Mouse (Mus musculus) common myeloid progenitor, adult 5-6 weeks (primary cell): ENCODE measurements at regions not wholly inside any gene's neighbourhood (a gene's known extent, or its start where the extent isn't known, plus 50 kb on each side); places are given as distances from the start of the nearest gene placed in this dataset.
A peak's percentile ranks its signal among the peaks of the same experiment; 100 is the strongest.

ENCODE experiments used
- ATAC-seq: replicated peaks from 2 replicates; pipeline ENCODE4 v1.8.0; 2016; ENCODE audit warnings: low read depth, mild to moderate bottlenecking, moderate TSS enrichment, inconsistent platforms; ENCODE audit not compliant: poor library complexity, severe bottlenecking

DNA sequence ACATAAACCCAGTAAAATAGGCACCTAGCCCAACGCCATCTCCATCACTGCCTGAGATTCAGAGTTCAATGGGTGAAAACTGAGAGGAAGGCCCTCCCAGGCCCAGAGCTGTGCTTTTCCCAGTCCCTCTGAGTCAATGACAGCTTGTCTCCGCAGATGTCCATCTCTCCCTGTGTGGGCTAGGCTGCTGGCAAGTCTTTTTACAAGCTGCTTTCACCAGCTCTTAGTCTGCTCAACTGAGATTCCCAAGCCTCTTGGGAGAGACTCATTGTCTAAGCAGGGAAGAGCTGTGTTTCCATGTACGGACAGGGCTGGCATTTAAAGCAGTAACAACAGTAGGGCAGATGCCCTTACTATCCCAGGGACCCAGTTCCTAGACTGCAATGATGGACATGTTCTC, 585.5 kb upstream of the Gm19410 start:
- ATAC-seq: no peak

DNA sequence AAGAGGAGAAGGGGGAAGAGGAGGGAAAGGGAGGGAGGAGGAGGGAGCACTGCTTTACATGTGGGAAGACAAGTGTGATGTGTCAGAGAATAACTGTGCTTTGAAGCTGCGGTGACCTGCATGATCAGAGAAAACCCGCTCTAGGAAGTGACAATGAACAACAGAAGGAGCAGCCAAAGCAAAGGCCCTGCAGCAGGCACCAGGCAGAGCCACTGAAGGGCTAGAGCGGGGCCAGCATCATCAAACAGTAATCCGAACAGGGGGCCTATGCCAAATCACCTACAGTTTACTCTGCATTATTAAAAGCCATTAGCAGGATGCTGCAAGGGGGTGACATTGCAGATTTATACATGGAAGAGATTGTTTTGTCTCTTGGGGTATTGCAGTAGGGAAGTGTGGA, 583.4 kb upstream of the Gm19410 start:
- no peak for ATAC-seq

DNA sequence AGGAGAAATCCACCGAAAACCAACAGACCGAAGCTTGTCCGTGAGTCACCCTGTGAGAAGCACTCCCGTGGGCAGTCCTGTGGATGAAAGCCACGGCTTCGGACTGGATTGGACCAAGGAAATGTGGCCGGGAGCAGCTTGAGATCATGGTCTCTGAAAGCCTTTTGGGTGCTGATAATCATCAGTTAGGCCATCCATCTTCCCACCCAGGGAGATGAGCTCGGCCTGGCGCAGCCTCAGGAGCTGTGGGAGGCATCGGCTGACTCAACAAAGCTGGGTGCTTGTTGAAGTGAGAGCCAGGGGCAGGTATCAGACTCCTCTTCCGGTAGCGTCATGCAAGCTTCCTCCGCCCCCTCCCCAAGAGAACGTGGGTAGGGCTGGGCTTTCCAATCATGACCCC, 582.2 kb upstream of the Gm19410 start:
- ATAC-seq: no peak

DNA sequence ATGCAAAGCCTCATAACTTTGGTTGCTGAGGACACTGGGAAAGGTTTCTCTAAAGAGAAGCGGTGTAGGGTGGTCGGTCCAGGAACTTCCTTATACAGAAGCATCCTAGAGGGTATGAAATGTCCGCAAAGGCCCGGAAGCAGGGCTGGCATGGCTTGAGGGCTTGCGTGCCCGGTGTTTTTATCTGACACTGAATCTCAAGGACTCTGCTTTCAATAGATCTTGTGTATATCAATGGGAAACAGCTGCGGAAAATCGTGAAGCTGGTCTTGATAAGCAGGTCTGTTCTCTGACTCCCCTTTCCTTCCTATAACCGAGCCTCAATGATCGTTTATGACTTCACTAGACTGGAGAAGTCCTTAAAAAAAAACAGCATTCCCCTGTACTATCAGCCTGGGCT, 580.4 kb upstream of the Gm19410 start:
- ATAC-seq: peak; percentile 72

DNA sequence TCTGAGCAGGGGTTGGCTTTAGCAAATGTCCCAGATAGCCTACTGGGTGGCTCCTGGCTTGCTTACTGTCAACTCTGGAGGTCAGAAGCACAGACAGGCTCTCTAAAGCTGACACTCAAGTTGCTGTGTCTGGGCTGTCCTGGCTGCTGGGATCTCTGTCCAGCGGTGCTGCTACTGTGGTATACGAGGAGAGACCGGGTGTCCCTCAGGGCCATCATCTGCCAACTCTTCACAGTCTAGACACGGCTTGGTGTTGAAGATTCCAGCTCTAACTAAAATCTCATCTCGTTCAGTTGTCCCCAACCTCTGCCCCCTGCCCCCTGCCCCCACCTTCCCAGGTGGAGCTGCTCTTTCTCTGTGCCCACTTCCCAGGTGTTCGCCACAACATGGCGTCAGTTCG, 577.1 kb upstream of the Gm19410 start:
- ATAC-seq: no peak

DNA sequence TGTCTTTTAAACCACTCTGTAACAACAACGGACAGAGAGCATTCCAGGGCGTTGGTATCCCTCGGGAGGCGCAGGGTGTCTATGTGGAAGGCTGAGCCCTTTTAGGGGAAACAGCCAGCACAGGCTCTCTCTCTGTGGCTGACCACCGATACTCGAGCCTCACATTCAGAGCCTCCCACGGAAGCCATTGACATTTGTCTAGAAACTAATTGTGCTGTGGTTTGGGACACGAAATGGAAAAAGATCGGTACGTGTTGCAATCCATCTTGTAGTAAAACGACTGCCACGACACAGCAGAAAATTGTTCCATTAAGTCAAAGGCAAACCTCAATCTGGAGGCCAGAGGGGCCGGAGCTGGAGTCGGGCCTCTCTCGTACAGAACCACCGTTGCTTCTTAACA, 575.9 kb upstream of the Gm19410 start:
- ATAC-seq: 0 out of 2 replicates have a peak, but pooled peaks have one; percentile 16

DNA sequence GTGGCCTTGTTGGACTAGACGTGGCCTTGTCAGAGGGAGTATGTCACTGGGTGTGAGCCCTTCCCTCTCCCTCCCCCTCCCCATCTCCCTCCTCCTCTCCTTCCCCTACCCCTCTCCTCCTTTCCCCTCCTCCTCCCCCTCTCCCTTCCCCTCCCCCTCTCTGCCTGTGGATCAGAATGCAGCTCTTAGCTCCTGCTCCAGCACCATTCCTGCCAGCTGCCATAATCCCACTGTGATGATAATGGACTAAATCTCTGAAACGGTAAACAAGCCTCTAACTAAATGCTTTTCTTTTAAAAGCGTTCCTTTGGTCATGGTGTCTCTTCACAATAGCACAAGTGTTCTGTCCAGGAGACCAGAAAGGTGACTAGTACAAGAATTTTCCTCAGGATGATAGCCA, 573.1 kb upstream of the Gm19410 start:
- no peak for ATAC-seq

DNA sequence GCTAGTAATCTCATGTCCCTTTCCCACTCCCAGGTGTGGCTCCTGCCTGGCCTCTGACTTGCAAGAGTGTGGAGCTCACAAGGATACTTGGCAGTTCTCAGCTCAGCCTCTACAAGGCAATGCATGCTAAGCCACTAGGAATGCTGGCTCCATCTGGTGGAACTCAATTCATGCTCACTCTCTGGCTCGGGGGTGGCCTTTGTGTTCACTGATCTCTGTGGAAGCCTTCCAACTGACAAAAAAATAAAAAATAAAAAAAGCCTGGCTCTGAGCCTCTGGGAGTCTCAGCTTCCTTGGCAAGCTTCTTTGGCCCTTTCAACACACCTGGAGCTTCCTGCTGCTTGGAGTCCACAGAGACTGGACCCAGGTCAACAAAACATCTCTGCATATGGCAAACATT, 571.8 kb upstream of the Gm19410 start:
- ATAC-seq: no peak

DNA sequence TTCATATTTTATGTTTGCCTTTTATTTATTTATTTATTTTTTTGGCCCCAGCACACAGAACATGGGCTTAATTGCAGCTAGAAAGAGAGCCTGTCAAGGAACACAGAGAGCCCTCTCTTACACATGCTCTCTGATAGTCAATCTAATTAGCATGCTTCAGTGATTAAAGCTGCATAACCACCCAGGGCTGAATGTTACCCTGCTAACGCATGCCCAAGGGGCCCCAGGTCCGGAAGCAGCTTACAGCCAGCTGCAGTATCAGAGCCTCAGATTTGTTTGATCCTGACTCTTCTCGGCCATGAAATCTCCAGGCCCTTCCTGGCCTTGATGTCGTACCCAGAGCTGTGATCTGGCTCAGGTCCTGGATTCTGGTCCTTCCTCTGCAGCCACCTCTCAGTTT, 569.4 kb upstream of the Gm19410 start:
- ATAC-seq: no peak

DNA sequence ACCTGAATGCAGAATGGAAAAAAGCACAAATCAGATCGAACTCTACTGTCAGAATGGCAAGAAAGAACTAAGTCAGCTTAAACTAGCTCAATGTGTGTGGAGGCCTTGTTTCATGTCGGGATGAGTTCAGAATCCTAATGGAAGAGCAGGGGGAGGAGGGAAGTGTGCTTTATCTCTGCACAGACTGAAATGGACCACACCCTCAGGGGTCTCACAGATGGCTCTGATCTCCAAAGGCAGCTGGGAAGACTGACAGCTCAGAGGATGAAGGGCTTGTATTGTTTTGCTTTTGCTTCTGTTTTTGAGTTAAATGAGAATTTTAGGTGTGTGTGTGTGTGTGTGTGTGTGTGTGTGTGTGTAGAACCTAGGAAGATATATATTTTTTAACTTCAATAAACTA, 566.8 kb upstream of the Gm19410 start:
- no peak for ATAC-seq

DNA sequence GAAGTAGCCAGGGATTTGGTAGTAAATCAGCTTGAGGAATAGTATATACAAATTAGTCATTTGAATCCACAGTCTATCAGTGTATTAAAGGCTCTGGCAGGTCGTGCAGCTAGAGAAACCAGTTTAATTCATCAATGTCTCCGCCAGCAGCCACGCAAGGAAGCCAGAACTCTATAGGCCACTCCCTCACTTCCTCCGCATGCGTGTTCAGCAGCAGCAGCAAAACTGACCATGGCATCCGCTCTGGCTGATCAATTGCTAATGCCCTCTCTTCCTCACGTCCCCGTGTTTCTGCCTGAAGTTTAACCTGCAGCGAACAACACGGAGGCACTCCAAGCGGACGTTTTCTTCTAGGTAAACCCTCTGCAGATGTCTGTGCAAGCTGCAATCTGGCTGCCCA, 564.2 kb upstream of the Gm19410 start:
- peak; percentile 27; the same call in 1 of the 2 replicates for ATAC-seq

DNA sequence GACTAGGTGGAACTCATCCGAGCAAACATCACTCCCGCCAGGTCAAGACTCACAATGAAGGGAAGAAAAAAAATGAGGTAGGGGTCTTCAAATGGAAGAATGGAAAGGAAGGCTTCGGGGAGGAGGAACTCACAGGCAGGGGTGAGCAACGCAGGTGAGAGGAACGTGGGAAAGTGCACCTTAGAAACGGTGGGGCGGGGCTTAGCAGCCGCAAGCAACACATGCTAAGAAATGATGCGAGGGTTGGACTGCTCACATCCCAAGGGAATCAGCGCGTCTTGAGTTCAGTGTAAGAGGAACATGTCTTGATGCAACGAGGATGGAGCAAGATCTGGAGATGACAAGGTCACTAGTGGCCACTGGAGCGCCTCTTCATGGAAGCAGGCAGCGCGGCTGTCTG, 560.6 kb upstream of the Gm19410 start:
- no peak for ATAC-seq

DNA sequence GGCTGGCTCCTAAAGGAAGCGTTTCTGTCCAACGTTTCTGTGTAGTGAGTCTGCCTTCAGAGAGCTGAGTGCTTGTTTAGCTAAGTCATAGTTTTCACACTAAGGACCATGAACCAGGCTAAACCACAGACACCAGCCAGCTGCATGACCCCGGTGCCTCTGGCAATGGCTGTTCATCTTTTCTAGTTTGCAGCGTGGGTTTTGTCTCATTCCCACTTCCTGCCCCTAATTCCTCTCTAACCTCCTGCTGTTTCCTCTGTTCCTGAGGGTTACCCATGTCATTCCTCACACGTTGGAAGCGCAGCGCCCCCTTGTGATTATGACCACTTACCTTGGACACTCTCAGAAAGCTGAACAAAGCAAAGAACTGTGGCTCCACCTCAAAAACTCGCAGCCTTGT, 560.1 kb upstream of the Gm19410 start:
- peak; percentile 61 for ATAC-seq

DNA sequence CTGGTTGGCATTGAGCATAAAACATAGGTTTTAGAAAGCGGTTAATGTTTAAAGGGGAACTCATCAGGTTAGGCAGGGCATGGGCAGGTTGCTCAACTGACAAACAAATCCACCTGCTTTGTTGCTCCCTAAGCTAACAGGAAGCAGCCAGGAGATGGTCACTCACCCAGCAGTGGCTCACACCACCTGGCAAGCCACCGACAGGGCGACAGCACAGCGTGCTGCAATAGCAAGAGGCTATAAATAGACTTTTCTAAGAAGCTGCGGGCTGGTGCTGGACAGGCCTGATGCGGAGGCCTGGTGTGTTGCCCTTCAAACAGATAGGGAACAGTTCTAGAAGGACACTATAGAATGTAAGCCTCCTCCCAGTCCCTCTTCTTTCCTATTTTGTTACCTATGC, 559.3 kb upstream of the Gm19410 start:
- ATAC-seq: peak; percentile 42

DNA sequence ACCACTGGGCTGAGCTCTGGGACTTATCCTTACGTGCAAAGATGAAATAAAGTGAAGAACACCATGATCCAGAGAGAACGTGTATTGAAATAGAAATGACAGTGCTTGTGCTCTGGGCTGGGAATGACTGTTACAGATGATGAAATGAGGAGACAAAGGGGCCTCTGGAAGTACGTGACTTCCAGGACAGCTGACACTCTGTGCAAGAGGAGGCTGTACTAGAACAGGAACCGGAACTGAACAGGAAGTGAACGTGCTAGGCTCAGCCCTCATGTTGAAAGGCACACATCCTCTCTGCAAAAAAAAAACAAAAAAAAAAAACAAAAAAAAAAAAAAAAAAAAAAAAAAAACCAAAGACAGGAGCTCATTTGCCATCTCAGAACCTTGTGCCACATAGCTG, 557.2 kb upstream of the Gm19410 start:
- ATAC-seq: peak; percentile 75

DNA sequence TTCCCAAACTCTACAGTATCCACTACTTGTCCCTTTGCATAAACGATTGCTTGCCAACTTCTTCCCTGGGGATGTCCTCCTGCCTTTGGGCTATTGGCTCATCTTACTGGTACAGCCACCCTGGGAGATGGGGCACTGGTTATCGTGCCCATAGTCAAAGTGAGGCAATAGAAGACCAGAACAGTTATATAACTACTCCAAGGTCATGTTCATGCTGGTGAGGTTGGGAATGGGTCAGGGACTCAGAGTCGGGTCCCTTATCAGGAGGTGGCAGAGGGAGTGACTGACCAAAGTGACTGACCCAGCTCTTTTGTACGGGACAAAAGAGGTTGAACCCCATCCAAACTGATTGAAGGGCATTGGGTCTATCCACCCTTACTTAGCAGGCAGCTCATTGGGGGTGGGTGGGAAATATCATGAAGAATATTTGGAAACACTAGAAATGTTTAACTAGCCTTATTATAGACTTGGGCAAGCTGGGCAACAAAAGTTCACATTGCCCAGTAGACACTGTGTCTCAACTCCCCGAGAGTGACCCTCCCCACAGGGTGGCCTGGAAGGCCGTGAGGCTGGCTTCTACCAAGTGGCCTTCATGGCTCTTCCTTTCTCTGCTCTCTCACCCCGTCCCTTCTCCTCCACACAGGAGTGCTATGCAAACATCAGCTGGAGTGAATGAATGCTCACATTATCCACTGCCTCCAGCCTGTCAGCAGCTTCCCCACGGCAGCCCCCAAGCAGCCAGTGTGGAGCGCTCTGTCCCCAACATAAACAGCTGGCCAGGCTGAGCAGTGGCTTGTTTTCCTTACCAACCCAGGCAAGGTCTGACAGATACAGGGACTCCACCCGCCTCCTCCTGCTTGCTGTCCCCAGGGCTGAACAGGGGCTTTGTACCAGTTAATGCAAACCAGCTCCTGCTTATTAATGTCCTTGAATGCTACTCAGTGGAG, 553.8 kb upstream of the Gm19410 start:
- ATAC-seq: no peak

DNA sequence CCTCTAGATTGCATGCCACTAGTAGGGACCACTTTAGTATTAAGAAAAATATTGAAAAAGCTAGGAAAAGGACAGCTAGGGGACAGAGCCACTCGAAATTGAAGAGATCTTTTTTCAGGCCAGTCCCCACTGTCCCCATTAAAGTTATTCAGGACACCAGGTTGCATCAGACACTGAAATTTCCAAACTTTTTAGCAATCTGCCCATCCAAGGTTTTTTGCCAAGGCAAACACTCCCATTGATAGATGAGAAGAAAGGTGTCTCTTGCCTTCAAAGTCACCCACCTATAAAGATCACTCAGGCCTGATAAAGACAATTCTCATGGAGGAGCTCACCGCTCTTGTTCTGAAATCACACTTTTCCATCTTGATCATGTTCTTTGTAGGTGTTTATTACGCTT, 552.1 kb upstream of the Gm19410 start:
- ATAC-seq: no peak

DNA sequence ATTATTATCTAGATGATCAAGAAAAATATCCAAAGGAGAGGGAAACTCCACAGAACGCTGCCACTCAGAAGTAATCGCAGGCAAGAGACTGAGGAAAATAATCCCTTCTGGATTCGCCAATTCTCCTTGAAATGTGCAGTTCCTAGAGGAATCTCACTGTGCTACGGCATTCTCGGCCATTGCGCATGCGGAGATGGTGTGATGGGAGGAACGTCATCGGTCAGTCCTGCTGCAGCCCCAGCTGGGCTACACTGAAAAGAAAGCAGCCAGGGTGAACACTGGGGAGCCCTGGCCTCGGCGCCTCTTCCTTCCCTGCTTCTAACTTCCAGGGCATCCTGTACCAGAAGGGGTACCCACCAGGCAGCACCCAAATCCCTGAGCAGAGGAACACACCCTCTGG, 548.0 kb upstream of the Gm19410 start:
- ATAC-seq: no peak

DNA sequence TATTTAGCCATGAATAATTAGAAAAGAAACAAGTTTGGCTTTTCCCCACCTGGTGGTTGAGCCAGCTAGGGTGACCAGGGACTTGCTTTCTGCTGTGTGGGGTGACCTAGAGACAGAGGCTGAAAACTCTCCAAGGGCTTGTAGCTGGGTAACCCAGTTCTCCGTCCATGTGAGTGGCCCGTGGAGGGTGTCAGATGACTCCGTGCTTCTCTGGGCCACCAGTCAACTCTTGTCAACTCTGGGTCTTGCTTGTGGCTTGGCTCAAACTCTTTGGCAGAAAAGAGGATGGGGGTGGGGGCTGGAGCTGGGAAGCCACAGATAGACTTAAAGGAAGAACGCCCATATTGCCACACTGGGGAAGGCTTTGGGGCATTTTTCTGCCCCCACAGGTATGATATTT, 547.3 kb upstream of the Gm19410 start:
- ATAC-seq: peak; percentile 93

DNA sequence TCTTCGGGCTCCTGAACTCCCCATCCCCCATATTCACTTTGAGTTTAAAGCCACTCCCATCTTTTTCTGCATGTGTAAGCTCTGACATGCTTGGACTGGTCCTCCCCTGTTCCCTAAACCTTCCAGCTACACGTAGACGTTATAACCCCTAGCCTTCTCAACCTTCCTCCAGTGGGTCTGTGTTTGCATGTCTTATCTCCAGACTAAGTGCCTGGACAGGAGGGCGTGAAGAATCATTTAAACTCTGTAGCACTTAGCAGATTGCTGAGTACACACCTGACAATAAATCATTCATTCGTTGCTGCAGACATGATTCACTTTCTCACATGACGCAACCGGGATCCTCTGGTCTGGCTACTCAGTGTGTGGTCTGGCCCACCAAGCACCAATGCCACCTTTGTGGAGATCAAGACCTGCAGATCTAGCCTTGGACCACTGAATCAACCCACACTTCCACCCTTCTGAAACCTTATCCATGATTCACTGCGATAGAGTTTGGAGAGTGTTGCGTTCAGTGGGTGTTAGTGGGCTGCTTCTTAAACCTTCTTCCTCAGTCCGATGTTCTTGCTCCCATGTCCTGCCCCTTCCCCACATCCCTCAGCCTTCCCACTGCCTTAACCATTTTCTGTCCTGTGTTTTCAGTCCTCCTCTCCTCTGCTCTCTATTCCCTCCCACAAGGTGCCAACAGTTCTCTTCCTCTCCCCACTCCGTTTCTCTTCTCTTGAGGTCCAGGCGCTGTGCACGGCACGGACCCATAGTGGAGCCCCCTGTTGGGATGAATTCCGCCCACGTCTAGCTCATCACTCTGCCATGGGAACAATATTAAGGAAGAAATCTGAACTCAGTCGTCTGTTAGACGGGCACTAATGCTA, 541.3 kb upstream of the Gm19410 start:
- no peak for ATAC-seq

DNA sequence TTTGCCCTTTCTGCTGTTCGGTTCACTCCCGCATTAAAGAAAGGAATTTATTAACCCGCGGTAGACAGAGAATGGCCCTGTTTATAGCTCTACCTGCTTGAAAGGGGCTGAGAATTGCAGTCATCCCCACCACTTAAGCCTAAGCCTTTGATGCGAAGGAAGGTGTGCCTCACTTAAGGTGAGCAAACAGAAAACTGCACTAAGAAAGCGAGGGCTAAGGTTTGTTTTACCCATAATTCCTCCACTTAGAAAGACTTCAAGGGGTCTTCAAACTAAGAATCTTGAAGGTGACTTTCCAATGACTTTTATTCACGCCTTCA, 540.7 kb upstream of the Gm19410 start:
- ATAC-seq: no peak
